Mouse (Mus musculus) CH12F3 (cell line): Measurements from ENCODE around the gene Tln1.
"Not testable (repeated sequence)": the region's sequence is repeated elsewhere in the genome, so short reads cannot be mapped to it uniquely, and the experiment has no call there.

Experiments
- in situ Hi-C: fragments of 300-500 bp; cut with MboI; formaldehyde crosslinking; loops from 2 replicates; pipeline ENCODE4 v1.14.3; 2020; ENCODE audit warnings: low sequenced_read_pairs

The Tln1 gene

DNA sequence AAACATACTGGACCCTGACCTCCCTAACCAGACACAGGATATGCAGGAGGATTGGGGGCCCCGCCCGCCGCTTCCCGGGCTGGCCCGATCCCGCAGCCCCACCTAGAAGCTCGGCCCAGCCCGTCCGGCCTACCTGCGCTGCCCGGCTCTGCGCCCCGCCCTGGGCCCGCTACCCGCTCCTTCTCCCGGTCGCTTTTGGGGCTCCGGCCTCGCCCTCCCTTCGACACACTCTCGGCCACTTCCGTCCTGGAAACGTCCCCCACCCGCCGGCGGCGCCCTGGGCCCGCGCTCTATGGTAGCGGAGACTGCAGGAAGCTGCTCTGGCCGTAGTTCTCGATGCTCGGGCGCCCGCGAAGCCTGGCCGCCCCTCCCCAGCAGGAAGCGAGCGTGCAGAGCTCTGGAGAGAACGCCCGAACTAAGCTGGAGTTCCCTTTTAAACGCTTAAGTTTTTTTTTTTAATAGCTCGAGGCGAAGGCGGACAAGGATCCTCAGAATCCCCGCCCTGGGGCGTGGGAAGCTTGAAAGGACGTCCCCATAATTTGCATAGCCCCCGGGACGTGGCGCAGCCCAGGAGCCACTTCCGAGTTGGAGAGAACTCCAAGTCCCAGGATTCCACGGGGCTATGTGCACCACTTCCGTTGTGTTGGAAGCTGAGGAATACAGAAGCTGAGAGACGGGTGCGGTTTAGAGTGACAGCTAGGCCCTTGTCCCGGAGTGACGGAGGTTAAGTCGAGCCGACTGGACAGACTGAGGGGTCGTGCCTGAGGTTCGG, at the start of gene Tln1, which contains the start of gene Creb3:
Tln1 (minus strand) TSS at position 695 of the 772 bp plus-strand sequence.
Creb3 (plus strand) TSS at position 336 of the 772 bp plus-strand sequence.
- in situ Hi-C loops = no loop called here

DNA sequence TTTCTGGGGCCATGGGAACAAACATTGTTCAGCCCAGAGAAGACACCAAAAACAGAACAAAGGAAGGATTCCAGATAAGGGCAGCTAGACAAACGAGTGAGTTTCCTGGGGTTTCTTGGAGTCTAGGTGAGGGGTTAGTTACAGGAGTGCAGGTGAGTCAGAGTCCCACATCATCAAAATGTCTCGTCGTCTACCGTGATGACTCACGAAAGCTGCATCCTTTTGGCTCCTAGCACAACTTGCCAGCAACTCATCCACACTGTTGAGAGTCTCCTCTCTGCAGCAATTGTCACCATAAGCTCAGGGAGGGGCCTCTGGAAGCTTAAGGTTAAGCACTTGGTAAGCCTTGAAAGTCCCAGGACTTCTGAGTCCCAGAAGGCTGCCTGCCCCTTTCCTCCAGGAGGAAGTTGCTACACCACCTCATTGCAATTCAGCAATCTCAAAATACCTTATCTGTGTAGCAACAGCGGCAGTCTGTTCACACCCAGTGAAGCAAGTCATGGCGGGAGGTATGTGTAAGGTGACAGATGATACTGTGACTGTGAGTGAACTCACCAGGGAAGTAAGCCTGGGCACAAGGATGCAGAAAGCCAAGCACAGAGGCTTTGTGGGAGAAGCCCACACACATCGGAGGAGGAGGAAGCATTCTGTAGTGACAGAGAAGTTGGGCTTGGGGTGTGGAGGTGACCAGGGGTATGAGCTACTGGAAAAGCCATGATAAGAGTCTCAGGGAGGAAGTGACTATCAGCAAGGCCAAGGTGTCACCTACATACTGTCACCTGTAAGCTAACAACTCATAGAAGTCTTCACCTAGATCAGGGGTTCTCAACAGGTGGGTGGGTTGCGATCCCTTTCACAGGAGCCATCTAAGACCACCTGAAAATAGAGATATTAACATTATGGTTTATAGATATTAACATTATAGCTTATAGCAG, 42.5 kb upstream of the Tln1 start:
- in situ Hi-C loops = no loop called here

DNA sequence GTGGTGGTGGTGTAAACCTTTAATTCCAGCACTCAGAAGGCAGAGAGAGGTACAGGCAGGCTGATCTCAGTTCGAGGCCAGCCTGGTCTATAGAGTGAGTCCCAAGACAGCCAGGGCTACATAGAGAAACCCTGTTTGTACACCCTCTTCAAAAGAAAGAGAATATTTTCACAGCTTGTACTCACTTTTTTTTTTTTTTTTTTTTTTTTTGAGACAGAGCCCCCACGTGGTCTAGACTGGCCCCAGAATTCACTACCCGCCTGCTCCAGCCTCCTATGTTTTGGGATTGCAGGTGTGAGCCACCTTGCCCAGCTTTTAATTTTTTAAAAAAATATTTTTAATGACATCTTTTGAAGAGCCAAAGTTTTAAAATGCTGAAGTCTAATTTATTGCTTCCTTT, 41.6 kb upstream of the Tln1 start:
- in situ Hi-C loops = no loop called here

DNA sequence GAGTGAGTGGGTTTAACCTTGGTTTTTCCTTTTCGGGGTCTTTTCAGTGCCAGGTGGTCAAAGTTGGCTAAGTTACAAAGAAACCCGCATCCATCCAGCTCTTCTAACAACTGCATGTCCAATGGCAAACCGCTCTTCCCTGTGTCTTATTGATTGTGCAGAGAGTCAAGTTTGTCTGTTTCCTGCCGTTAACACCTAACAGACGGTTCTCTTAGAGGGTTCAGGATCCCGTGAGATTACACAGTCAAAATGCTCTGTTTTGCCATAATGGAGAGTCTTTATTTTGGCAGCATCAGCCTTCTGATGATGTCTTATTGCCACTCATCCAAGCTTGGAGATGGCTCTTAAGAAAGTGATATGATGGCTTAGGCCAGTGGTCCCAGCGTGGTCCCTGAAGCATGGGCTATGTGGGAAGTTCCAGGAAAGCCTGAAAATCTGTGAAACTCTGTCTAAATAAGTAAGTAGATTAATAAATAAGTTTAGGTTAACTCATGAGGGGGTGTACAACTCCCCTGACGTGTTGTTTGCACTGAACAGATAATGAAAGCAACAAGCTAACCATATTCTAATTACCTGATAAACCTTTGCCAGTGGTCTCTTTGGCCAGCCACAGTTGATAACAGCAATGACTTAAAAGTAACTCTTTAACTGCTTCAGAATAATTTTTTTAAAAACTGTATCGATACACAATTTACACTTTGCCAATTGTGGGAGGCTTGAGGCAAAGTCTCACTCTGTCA, 37.9 kb upstream of the Tln1 start:
- in situ Hi-C loops = no loop called here

DNA sequence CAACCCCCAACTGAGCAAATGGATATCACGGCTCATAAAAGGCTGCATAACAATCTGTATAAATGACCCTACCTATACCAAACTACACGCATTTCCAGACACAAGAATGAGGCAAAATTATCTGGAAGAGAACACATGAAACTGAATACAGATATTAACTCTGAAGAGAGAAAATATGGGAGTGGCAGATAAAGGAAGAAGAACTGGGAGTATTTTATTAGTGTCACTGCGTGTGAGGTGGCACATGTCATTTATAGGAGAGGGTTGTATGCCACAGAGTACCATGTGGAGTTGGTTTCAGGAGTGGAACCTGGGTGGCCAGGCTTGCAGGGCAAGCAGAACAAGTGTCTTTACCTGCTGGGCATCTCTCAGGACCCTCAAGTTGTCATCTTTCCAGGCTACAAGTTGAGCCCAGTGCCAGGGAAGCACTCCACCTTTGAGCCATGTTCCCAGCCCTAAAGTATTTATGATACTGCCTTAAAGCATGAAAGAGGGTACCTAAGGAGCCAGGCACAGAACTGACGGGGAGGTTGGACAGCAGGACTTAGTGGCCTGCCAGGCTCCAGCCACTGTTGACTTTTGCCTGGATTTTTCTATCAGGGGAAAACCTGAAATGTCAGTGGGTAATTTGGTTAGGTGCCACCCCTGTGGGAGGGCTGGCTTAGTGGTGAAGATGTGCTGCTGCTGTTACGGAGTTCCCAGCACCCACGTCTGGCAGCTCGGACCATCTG, 36.3 kb upstream of the Tln1 start:
- in situ Hi-C loops = no loop called here

DNA sequence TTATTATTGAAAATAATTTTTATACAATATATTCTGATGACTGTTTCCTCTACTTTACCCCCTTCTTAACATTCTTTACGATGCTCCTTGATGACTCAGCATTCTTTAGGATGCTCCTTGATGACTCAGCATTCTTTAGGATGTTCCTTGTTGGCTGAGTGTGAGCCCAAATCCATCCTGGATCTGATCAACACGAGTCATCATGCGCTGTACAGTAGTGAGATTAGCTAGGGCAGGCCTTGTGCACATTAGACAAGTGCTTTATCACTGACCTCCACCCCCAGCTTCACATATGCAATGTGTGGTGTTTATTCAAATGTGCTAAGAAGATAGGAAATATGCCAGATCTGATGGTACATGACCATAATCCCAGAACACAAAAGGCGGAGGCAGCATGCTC, 35.7 kb upstream of the Tln1 start:
- in situ Hi-C loops = no loop called here

DNA sequence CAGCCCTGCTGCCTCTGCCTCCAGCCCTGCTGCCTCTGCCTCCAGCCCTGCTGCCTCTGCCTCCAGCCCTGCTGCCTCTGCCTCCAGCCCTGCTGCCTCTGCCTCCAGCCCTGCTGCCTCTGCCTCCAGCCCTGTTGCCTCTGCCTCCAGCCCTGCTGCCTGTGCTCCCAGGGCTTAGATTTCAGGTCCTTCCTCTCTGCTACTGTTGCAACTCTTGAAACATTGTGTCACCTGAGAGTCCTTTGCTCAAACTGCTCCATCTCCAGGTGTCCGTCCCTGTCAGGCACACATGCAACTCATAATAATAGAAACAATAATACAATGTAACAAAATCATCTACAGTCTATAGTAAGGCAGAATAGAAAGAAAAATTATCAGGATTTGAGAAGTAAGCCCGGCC, 34.1 kb upstream of the Tln1 start:
- in situ Hi-C loops = not testable (repeated sequence)

DNA sequence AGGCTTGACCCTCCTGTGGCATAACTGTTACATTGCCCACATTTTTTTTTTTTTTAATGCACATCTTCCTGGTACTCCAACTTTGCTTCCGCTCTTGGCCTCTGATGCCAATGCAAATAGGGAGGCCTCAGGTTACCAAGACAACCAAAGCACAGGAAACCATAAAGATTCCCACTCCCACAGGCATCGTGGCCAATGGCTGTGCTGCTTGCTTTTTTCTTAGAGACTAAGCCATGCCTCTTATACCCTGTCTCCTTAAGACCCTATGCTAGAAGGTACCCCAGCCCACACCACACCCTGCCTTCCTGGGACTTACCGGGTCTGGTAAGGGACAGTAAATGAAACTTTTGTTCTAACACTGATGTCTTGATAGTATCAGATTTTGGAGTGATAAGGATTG, 31.0 kb upstream of the Tln1 start:
- in situ Hi-C loops = no loop called here

DNA sequence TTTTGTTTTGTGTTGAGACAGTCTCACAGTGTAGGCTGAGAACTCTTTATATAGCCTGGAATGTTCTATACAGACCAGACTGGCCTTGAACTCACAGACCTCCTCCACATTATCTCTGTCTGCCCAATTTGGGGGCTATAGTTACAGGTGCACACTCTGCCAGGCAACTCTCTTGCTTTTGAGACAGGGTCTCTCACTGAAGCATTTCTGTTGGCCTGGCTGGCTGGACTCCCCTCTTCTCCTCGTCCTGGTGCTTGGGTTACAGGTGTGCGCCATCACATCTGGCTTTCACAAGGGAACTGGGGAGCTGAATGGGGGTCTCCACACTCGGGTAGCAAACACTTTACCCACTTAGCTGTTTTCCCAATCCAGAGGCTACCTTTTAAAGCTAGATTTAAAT, 29.5 kb upstream of the Tln1 start:
- in situ Hi-C loops = no loop called here

DNA sequence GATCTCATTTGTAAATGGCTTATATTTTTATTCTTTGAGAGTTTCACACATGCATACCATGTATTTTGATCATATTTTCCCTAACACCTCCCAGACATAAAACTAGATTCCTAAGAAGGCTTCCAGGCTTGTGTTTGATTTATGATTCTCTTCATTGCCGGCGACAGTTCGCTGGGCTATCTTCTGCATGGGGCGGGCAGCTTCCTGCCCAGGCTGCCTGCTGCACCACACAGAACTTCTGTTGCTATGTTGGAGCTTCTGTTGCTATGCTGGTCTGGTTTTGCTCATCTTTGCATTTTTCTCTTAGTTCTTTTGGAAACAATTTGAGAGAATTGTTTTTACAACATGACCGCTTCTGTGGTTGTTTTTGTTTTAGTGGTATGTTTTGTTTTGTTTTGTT, 29.1 kb upstream of the Tln1 start:
- in situ Hi-C loops = no loop called here

DNA sequence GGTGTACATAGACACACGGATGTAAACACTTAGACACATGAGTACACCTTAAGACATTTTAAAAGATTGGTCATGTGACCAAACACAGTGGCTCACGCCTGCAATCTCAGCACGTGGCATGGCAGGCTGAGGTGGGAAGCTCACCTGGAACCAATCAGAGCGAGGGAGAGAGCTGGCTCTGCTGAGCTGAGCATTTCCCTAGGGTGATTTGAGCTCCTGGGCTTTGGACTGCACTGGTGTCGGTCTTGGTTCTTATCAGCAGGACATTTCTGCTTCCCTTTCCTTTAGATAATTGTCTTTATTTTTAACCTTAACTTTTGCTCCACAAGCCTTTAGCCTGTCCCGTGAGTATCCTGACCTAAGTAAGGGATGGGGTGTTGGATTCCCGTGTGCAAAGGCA, 25.2 kb upstream of the Tln1 start:
- in situ Hi-C loops = no loop called here

DNA sequence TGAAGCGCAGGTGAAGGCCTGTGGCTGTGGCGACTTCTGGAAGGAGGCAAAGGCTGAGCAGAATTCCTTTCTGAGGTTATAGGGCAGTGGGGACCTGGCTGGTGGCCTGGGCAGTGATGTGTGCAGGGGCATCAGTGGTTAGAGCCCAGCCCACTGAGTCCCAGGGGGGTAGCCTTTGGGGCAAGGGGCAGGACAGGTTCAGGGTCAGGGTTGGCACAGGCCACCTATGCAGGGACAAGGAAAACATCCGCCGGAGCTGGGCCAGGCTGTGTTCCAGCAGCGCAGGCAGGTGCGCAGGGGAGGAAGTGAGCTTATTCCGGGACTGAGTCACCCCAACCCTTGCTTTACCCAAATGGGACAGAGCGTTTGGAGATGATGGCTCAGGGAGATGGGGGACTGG, 23.9 kb upstream of the Tln1 start:
- in situ Hi-C loops = no loop called here

DNA sequence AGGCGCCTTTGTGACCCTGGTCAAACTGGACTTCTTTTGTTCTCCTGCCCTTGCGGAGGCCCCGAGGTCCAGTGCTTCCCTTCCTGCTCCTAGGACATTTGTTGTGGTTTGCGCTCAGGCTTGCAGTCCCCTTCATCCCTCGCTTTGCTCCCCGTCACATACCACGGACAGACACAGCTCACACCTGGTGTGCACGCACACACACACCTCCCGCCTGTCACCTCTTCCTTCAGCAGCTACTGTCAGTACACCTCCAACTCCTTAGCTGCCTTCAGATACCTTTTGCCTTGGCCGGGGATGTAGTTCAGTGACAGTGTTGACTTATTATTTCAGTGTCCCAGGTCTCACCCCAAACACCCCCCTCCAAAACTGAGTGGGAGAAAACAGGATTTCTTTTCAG, 23.2 kb upstream of the Tln1 start:
- in situ Hi-C loops = no loop called here

DNA sequence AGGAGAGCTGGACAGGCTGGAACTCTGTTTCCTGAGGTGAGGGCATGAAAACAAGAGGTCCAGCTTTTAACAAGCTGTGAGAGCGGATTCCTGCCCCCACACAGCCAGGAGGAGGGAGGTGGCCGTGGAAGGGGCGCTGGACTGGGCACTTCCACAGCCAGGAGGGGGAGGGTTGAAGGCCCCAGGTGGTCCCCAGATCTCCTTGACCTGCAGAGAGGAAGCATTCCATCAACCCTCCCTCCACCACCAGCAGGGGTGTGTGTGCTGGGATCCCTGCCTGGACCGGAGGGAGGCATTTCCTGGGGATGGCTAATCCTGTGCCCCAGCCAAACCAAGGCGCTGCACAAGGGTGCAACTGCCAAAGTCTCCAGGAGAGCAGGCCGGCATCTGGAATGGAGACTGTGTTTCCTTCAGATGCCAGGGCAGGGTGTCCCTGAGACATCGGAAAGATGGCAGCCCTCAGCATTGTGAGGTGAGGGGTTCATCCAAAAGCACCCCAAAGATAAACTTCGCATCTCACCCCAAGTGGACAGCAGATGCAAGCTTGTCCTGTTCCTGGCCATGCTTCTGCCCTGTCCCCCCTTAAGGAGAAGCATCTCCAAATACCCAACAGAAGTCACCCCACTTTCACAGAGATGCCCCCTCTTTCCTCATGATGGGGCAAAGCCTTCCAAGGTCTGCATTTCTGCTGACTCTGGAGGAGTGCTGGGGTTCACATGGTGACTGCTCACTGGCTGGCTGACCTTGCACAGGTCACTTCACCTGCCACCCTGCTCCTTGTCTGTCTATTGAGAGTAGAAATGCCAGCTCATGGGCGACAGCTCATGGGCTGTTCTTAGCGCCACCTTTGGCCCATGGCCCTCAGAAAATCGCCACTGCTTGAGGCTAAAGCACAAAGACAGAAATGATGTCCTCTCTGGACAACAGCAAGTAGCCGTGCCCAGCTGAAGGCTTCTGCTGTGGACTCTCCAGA, 22.2 kb upstream of the Tln1 start, which contains the start of gene Msmp:
Msmp (minus strand) TSS at position 51 of the 973 bp plus-strand sequence.
- in situ Hi-C loops = no loop called here

DNA sequence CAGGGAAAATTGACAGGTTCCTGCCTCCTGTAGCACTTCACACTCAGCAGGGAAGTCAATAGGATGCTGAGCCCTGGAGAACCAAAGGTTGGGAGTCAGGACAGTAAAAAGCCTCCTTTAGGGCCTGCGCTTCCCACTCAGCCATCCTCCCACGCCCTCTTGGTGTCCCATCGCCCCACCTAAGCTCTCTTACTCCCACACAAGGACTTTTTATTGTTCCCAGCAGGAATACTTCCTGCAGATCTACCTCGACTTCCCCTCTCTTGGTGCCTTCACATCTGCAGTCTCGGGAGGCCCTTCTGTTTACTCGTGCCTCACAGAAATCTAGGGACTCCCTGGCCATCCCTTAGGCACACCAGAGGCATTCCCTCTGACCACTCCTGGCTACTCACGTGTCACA, 20.9 kb upstream of the Tln1 start:
- in situ Hi-C loops = no loop called here

DNA sequence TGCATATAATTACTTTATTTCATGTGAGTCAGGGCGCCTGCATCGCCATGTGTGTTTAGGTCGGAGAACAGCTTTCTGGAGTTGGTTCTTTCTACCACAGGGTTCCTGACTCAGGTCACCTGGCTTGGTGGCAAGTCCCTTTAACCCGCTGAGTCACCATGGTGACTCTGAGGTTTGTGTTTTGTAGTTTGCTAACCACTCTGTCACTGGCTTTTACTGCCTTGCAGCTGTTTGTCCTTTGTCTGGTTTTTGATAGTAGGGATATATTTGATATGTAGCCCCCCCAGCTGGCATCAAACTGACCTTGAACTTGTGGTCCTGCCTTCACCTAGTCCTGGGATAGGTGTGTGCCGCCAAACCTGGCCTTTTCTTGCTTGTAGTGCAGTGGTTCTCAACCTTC, 19.8 kb upstream of the Tln1 start:
- in situ Hi-C loops = no loop called here

DNA sequence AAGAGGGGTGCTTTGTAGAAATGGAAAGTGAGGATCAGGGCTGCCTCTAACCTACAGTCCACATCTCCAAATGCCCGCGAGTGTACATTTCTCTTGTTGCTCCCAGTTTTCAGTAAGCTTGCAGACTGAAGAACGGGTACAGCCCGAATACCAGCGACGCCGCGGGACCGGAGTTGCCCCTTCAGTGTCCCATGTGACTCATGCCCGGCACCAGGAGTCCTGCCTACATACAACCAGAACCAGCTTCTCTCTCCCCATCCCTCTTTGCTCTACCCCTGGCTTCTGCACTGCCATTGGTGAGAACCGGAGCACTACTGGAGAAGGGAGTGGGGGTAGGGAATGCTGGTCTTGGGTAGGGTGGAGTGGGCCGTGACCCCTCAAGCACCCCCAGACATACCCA, 18.9 kb upstream of the Tln1 start:
- in situ Hi-C loops = no loop called here

DNA sequence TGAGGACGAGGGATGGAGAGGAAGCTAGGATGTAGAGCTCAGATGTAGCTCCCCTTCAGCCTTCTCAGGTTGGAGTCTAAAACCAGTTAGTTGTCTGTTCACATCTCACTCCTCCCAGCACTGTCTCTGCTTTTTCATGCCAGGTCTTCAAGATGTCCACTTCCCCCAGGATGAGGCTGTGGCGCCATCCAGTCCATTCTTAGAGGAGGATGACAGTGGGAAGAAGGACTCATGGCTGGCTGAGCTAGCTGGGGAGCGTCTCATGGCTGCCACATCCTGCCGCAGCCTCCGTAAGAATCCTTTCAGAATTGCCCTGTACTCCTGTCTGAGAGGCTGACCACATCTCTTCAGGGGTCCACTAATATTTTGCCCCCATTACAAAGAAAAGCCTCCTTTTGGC, 18.2 kb upstream of the Tln1 start:
- in situ Hi-C loops = no loop called here

DNA sequence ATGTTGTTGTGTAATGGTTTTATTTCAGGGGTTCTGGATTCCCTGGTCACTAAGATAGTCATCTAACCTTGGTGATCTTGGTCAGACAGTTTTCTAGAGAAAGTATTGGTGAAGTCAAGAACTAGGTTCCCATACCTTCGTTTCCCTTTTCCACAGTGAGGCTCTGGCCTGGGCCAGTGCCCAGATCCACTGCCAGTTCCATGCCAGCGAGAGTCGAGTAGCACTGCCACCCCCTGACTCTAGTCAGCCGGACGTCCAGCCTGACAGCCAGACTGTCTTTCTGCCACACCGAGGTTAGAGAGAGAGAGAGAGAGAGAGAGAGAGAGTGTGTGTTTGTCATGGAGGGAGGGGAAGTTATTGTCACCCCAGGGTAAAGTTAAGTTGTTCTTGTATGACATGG, 17.2 kb upstream of the Tln1 start:
- in situ Hi-C loops = no loop called here
